Mouse (Mus musculus) MEL (cell line): ENCODE data around the gene Dscam. TPM values are rescaled to one million over a fixed set of nuclear protein-coding genes. Genes with fewer than 3 reads are reported as not detected.

Source experiments
- DNase-seq: peaks from one replicate; pipeline ENCODE4 v3.0.0; 2011; ENCODE audit warnings: low read depth, low spot score
- H3K27ac ChIP-seq: 2 replicates; pipeline ENCODE4 v1.5.1; 2012; ENCODE audit warnings: low read depth, mild to moderate bottlenecking, control low read depth, low read length, moderate library complexity; ENCODE audit not compliant: control insufficient read depth
- H3K27me3 ChIP-seq, 2 experiments: fragments of 150-350 bp in 1 of 2; sonication (generic) in 1 of 2; 2 replicates each; pipeline ENCODE4 v1.6.1; 2012; ENCODE audit warnings: low read length in 2 of 2, mild to moderate bottlenecking in 2 of 2, improper control_type of control experiment in 1 of 2, moderate library complexity in 1 of 2; ENCODE audit not compliant: insufficient read depth in 2 of 2, control insufficient read depth in 1 of 2
- H3K36me3 ChIP-seq, 2 experiments: 2 replicates each; pipeline ENCODE4 v1.6.1; 2012 to 2014; ENCODE audit warnings: low read length in 2 of 2, improper control_type of control experiment in 1 of 2, inconsistent platforms in 1 of 2, mild to moderate bottlenecking in 1 of 2; ENCODE audit not compliant: insufficient read depth in 2 of 2, control insufficient read depth in 1 of 2
- H3K4me1 ChIP-seq, 2 experiments: fragments of 150-350 bp in 1 of 2; sonication (generic) in 1 of 2; 2 replicates each; pipeline ENCODE4 v1.6.1; 2012; ENCODE audit warnings: low read length in 2 of 2, improper control_type of control experiment in 1 of 2, mild to moderate bottlenecking in 1 of 2; ENCODE audit not compliant: insufficient read depth in 2 of 2, control insufficient read depth in 1 of 2
- H3K4me3 ChIP-seq, 2 experiments: fragments of 150-350 bp in 1 of 2; sonication (generic) in 1 of 2; 2 replicates each; pipeline ENCODE4 v1.5.1; 2012; ENCODE audit warnings: low read depth in 2 of 2, low read length in 2 of 2, mild to moderate bottlenecking in 2 of 2, moderate library complexity in 2 of 2, control low read depth in 1 of 2, improper control_type of control experiment in 1 of 2; ENCODE audit not compliant: control insufficient read depth in 1 of 2, insufficient read depth in 1 of 2
- H3K79me2 ChIP-seq: 2 replicates; pipeline ENCODE4 v1.6.1; 2012; ENCODE audit warnings: mild to moderate bottlenecking, low read length, moderate library complexity; ENCODE audit not compliant: control insufficient read depth, poor library complexity, insufficient read depth
- H3K9ac ChIP-seq: 2 replicates; pipeline ENCODE4 v1.6.1; 2012; ENCODE audit warnings: low read depth, mild to moderate bottlenecking, control low read depth, low read length, moderate library complexity; ENCODE audit not compliant: control insufficient read depth, poor library complexity, severe bottlenecking
- H3K9me3 ChIP-seq: fragments of 150-350 bp; sonication (generic); replicated peaks from 2 replicates; pipeline ENCODE4 v1.6.1; 2012; ENCODE audit warnings: mild to moderate bottlenecking, low read length, improper control_type of control experiment, moderate library complexity; ENCODE audit not compliant: insufficient read depth
- CHD1 ChIP-seq: IDR thresholded peaks from 2 replicates; pipeline ENCODE4 v1.6.1; 2012; ENCODE audit warnings: low read depth, mild to moderate bottlenecking, inconsistent platforms, low read length, improper control_type of control experiment
- CTCF ChIP-seq, 3 experiments: IDR thresholded peaks in 2 of 3; conservative IDR thresholded peaks in 1 of 3; 2 replicates each; pipeline ENCODE4 v1.5.1; 2011 to 2012; ENCODE audit warnings: low read length in 3 of 3, low read depth in 2 of 3, mild to moderate bottlenecking in 2 of 3, improper control_type of control experiment in 1 of 3, inconsistent platforms in 1 of 3, mixed read lengths in 1 of 3, moderate library complexity in 1 of 3; ENCODE audit not compliant: control insufficient read depth in 1 of 3, insufficient read depth in 1 of 3, poor library complexity in 1 of 3, severe bottlenecking in 1 of 3
- EP300 ChIP-seq, 2 experiments: IDR thresholded peaks; 2 replicates each; pipeline ENCODE4 v1.6.1; 2011; ENCODE audit warnings: improper control_type of control experiment in 2 of 2, low read length in 2 of 2, low read depth in 1 of 2, mild to moderate bottlenecking in 1 of 2
- ETS1 ChIP-seq: IDR thresholded peaks from 2 replicates; pipeline ENCODE4 v1.6.1; 2012; ENCODE audit warnings: low read depth, mild to moderate bottlenecking, inconsistent platforms, low read length, improper control_type of control experiment, moderate library complexity
- GATA1 ChIP-seq: IDR thresholded peaks from 2 replicates; pipeline ENCODE4 v1.6.1; 2011; ENCODE audit warnings: low read depth, low read length, improper control_type of control experiment
- HCFC1 ChIP-seq: IDR thresholded peaks from 2 replicates; pipeline ENCODE4 v1.6.1; 2012; ENCODE audit warnings: low read depth, mild to moderate bottlenecking, inconsistent platforms, low read length, improper control_type of control experiment, moderate library complexity
- JUND ChIP-seq: IDR thresholded peaks from 2 replicates; pipeline ENCODE4 v1.6.1; 2011; ENCODE audit warnings: low read depth, mild to moderate bottlenecking, improper control_type of control experiment, low read length
- MYC ChIP-seq: IDR thresholded peaks from 2 replicates; pipeline ENCODE4 v1.6.1; 2011; ENCODE audit warnings: low read depth, mild to moderate bottlenecking, low read length, improper control_type of control experiment, moderate library complexity
- NELFE ChIP-seq: IDR thresholded peaks from 2 replicates; pipeline ENCODE4 v1.6.1; 2011; ENCODE audit warnings: low read depth, low read length, improper control_type of control experiment
- POLR2A ChIP-seq, 2 experiments: IDR thresholded peaks; 2 replicates each; pipeline ENCODE4 v1.6.1; 2011 to 2012; ENCODE audit warnings: low read length in 2 of 2, mild to moderate bottlenecking in 2 of 2, control low read depth in 1 of 2, improper control_type of control experiment in 1 of 2, low read depth in 1 of 2, moderate library complexity in 1 of 2; ENCODE audit not compliant: control insufficient read depth in 1 of 2, insufficient read depth in 1 of 2, poor library complexity in 1 of 2
- RAD21 ChIP-seq: IDR thresholded peaks from 2 replicates; pipeline ENCODE4 v1.6.1; 2011; ENCODE audit warnings: mild to moderate bottlenecking, low read depth, low read length, improper control_type of control experiment
- RCOR1 ChIP-seq: IDR thresholded peaks from 2 replicates; pipeline ENCODE4 v1.6.1; 2012; ENCODE audit warnings: low read depth, mild to moderate bottlenecking, inconsistent platforms, low read length, improper control_type of control experiment
- SIN3A ChIP-seq: IDR thresholded peaks from 2 replicates; pipeline ENCODE4 v1.6.1; 2012; ENCODE audit warnings: low read length, improper control_type of control experiment, inconsistent platforms
- SMC3 ChIP-seq: IDR thresholded peaks from 2 replicates; pipeline ENCODE4 v1.6.1; 2011; ENCODE audit warnings: low read depth, low read length, improper control_type of control experiment
- UBTF ChIP-seq: IDR thresholded peaks from 2 replicates; pipeline ENCODE4 v1.6.1; 2012; ENCODE audit warnings: low read depth, mild to moderate bottlenecking, inconsistent platforms, low read length, improper control_type of control experiment, moderate library complexity, borderline replicate concordance; ENCODE audit not compliant: insufficient read depth
- ZC3H11A ChIP-seq: IDR thresholded peaks from 2 replicates; pipeline ENCODE4 v1.6.1; 2012; ENCODE audit warnings: low read depth, mild to moderate bottlenecking, inconsistent platforms, low read length, improper control_type of control experiment
- ZNF384 ChIP-seq: IDR thresholded peaks from 2 replicates; pipeline ENCODE4 v1.6.1; 2012; ENCODE audit warnings: low read depth, mild to moderate bottlenecking, inconsistent platforms, low read length, improper control_type of control experiment
- polyA plus RNA-seq, 2 experiments: library from polyadenylated mRNA; stranded (reverse) in 1 of 2; unstranded in 1 of 2; fragments of >175 nt in 1 of 2; fragments of >200 nt in 1 of 2; gene quantifications; 2 replicates each; pipeline versions ENCODE4 v1.2.1 to v1.2.4; 2012; ENCODE audit warnings: low replicate concordance in 2 of 2, low read depth in 1 of 2; ENCODE audit not compliant: insufficient read length in 2 of 2, insufficient read depth in 1 of 2, missing spikeins in 1 of 2
- total RNA-seq: library from RNA; depleted of rRNA; stranded (reverse); fragments of 300-350 nt; gene quantifications from 2 replicates; pipeline ENCODE4 v1.2.3, GENCODE M21; 2012

The Dscam gene
- total and polyA plus RNA-seq, 3 experiments, result not detected

DNA sequence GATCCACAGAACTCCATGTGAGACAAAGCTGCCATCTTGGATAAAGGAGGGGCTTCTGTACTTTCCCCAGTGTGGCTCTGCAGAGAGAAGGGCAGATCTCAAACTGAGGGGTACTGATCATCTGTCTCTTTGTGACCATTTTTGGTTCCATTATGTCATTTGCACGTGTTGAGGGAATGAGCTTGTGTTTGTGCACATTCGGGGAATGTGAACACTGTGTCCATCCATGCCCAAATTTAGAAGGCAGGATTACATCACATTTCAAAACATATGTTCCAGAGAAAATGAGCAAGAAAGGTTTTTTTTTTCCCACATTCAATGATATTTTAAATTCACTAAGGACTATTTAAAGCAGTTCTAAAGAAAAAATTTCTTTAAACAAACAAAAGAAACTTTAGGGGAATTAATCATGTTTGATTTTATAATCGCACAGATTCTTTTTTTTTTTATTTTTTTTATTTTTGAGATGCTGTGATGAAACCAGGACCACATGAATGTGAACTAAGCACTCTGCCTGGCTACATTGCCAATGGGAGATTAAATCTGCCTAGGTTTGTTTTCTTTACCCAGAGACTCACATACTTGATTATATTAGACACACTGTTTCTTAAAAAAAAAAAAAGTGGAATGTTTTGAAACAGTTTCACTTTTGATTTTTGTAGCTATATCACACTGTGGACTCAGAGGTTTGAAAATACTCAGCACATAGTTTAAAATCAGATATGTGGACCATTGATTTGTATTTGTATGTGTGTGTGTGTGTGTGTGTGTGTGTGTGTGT lies 269.1 kb downstream of the Dscam start:
- Histone ChIP-seq H3K4me1 (peaks cover 3 to 5% of the 10 kb centered on the region in 2 experiments), H3K79me2 (no peaks in the 10 kb centered on the region), H3K27me3 (no peaks in the 10 kb centered on the region), H3K27ac (no peak overlapping the region), H3K9ac (no peak overlapping the region), H3K36me3 (peaks cover 0 to 5% of the 10 kb centered on the region in 2 experiments; a peak in 2 of 4 replicates), H3K9me3 (no peaks in the 10 kb centered on the region), H3K4me3 (no peak overlapping the region)
- no peak for DNase-seq
- TF ChIP-seq JUND (no peak), ZNF384 (no peak)

DNA sequence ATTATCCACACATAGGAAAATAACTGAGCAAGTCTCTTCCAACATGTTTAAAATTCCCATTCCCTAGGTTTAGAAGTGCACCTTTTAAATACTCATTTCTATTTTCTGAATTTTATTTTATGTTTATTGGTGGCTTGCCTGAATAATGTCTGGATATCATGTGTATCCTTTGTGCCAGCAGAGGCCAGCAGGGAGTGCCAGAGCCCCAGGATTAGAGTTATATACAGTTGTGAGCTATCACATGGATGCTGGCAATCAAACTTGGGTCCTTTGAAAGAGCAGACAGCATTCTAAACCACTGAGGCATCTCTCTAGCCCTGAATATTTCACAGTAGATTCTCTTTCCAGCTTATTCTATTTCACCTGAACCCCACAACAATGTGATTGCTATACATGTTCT lies 271.2 kb downstream of the Dscam start:
- no peak overlapping the region for H3K4me3 ChIP-seq
- TF ChIP-seq RAD21 (peak; percentile 55), UBTF (no peak), CTCF (IDR thresholded peaks at IDR 0.05 in 2 of 3, conservative IDR thresholded peaks at IDR 0.05 in 1 of 3; ENCODE audit: control insufficient read depth in 1 of 3, insufficient read depth in 1 of 3, low read depth in 2 of 3, low read length in 3 of 3, poor library complexity in 1 of 3, severe bottlenecking in 1 of 3) (peak in 2 of 3 experiments; percentile 33 to 45; a peak in 4 of 6 replicates), SMC3 (peak; percentile 56)
- H3K9me3 ChIP-seq, result no peaks in the 10 kb centered on the region
- no peak overlapping the region for H3K27ac ChIP-seq
- no peak for DNase-seq
- no peaks in the 10 kb centered on the region for H3K4me1 ChIP-seq
- H3K79me2 ChIP-seq, result no peaks in the 10 kb centered on the region
- no peaks in the 10 kb centered on the region for H3K36me3 ChIP-seq
- no peak overlapping the region for H3K9ac ChIP-seq
- H3K27me3 ChIP-seq, result no peaks in the 10 kb centered on the region

DNA sequence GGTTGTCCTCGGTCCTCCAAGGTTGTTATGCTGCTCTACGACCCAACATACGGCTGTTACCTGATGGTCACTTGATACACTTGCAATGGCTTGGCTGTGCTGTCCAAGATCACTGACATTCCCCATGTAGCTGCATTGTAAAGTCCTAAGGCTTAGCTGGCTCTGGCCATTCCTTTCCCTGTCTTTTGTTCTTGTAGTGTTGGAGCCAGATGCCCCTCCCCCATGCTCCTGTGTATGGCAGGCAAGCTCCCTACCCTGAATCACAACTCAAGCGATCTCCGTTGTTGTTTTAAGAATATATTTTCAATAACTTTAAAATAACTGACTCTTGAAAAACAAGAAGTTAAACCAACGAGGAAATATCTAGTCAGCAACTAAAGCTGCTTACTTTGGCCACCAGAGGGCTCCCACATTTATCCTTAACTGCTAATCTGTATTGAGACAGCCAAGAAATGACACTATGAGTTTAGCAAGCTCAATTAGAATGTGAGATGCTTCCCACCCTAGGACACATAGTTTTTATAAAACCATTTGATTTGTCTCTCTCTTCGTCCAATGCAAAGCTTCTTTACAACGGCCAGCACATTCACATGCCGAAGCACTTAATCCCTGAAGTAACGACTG lies 273.9 kb downstream of the Dscam start:
- Histone ChIP-seq H3K4me3 (no peak overlapping the region), H3K9me3 (no peaks in the 10 kb centered on the region), H3K27me3 (no peaks in the 10 kb centered on the region), H3K79me2 (no peaks in the 10 kb centered on the region), H3K4me1 (no peaks in the 10 kb centered on the region), H3K9ac (no peak overlapping the region), H3K36me3 (no peaks in the 10 kb centered on the region)
- DNase-seq, result peak; percentile 69
- TF ChIP-seq MYC (no peak), CTCF (IDR thresholded peaks at IDR 0.05 in 2 of 3, conservative IDR thresholded peaks at IDR 0.05 in 1 of 3; ENCODE audit: control insufficient read depth in 1 of 3, insufficient read depth in 1 of 3, low read depth in 2 of 3, low read length in 3 of 3, poor library complexity in 1 of 3, severe bottlenecking in 1 of 3) (peak; percentile 23 to 84 (median 59); a peak in 4 of 6 replicates), POLR2A (IDR thresholded peaks at IDR 0.05; ENCODE audit: control insufficient read depth in 1 of 2, insufficient read depth in 1 of 2, low read depth in 1 of 2, low read length in 2 of 2, poor library complexity in 1 of 2) (no peak), RCOR1 (no peak), SMC3 (peak; percentile 98), ZC3H11A (peak; percentile 88), NELFE (no peak), GATA1 (no peak), ETS1 (no peak), RAD21 (peak; percentile 80), EP300 (IDR thresholded peaks at IDR 0.05; ENCODE audit: low read depth in 1 of 2, low read length in 2 of 2) (no peak), CHD1 (no peak), SIN3A (no peak), HCFC1 (no peak)
- TF ChIP-seq, all 39 proteins: peak for 4
- no peak overlapping the region for H3K27ac ChIP-seq
